ENCODE assay signal across 10 mouse cellular contexts in the genomic region with DNA sequence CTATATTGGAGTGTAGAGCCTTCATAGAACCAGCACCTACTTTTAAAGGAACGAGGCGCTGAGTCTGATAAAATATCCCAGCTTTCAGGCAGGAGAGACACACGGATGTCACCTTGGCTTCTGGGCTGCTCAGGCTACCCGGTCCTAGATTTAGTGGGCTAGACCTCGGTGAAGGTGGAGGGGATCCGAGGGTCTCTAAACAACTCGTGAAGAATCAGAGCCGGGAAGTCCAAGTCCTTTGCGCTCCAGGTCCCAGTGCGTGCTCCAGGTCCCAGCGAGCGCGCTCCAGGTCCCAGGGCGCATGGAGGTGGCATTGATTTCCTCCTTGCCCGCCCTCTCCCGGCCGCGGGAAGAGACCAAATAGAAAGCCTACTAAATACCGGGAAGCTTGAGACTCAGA. TPM values are rescaled to one million over a fixed set of nuclear protein-coding genes. Genes with fewer than 3 reads are reported as not detected.
DNase-seq lines count a peak whose midpoint lies in the region; ATAC-seq and TF ChIP-seq lines count a peak whose summit lies in the region.
"Had no signal": no experiment of that assay in that cellular context is flagged by ENCODE, and none has a peak within 500 bp of the region (broad histone marks: within the 10 kb centered on the region; RNA-seq: fewer than 3 reads in every experiment).

No protein-coding gene starts in this region.

- 10% methylated on average over 19 of the region's 19 CpGs for WGBS in lung, embryonic 14.5 days
- WGBS in embryonic facial prominence, embryonic 12.5 days: 16% methylated on average over 19 of the region's 19 CpGs
- WGBS in hindbrain, embryonic 14.5 days: 14% methylated on average over 19 of the region's 19 CpGs
- WGBS in midbrain, postnatal 0 days: 12% methylated on average over 19 of the region's 19 CpGs

- no peaks in the 10 kb centered on the region for H3K36me3 ChIP-seq in lung, embryonic 14.5 days (ENCODE audit: insufficient read depth)
- no peaks in the 10 kb centered on the region for H3K36me3 ChIP-seq in embryonic facial prominence, embryonic 12.5 days
- H3K36me3 ChIP-seq in hindbrain, embryonic 14.5 days (replicated peaks; ENCODE audit: control insufficient read depth, insufficient read depth): no peaks in the 10 kb centered on the region
- H3K36me3 ChIP-seq in midbrain, postnatal 0 days (ENCODE audit: insufficient read depth, low read length): no peaks in the 10 kb centered on the region

- peak overlapping the region; percentile 51 for H3K4me2 ChIP-seq in lung, embryonic 14.5 days
- peak overlapping the region; percentile 27; the same call in 1 of the 2 replicates for H3K4me2 ChIP-seq in embryonic facial prominence, embryonic 12.5 days (replicated peaks)
- H3K4me2 ChIP-seq in hindbrain, embryonic 14.5 days (replicated peaks): peak overlapping the region; percentile 5; the same call in 1 of the 2 replicates
- peak overlapping the region; percentile 15; the same call in 1 of the 2 replicates for H3K4me2 ChIP-seq in midbrain, postnatal 0 days (ENCODE audit: low read depth, low read length, poor library complexity, severe bottlenecking)

- no peak overlapping the region for H3K27ac ChIP-seq in lung, embryonic 14.5 days (ENCODE audit: low read depth)
- H3K27ac ChIP-seq in embryonic facial prominence, embryonic 12.5 days: no peak overlapping the region
- no peak overlapping the region for H3K27ac ChIP-seq in hindbrain, embryonic 14.5 days
- H3K27ac ChIP-seq in midbrain, postnatal 0 days (ENCODE audit: low read depth, low read length): no peak overlapping the region

- ATAC-seq in lung, embryonic 14.5 days (ENCODE audit: insufficient read depth): no peak
- no peak for ATAC-seq in embryonic facial prominence, embryonic 12.5 days (ENCODE audit: insufficient number of reproducible peaks, insufficient read depth, low FRiP score, low TSS enrichment)
- ATAC-seq in hindbrain, embryonic 14.5 days (ENCODE audit: low FRiP score): no peak
- ATAC-seq in midbrain, postnatal 0 days (ENCODE audit: low FRiP score): no peak

- peak; percentile 9 for DNase-seq in lung, embryonic 14.5 days
- DNase-seq in lung, postnatal 14 days: no peak
- DNase-seq in hindbrain, embryonic 14.5 days (ENCODE audit: low spot score): no peak
- DNase-seq in midbrain, postnatal 0 days (ENCODE audit: low spot score): no peak
- DNase-seq in retina, postnatal 1 day: no peak
- DNase-seq in cerebellum, adult 11 months: no peak
- no peak for DNase-seq in layer of hippocampus, postnatal 25 days (ENCODE audit: extremely low spot score in 1 of 2, low spot score in 1 of 2)
- DNase-seq: gastrocnemius, postnatal 36 days had no signal

- no peaks in the 10 kb centered on the region for H3K27me3 ChIP-seq in lung, embryonic 14.5 days (ENCODE audit: insufficient read depth, low read length)
- peaks cover 4% of the 10 kb centered on the region; the same call in 1 of the 2 replicates for H3K27me3 ChIP-seq in embryonic facial prominence, embryonic 12.5 days
- no peaks in the 10 kb centered on the region for H3K27me3 ChIP-seq in hindbrain, embryonic 14.5 days (ENCODE audit: control insufficient read depth, insufficient read depth, low read length)
- no peaks in the 10 kb centered on the region for H3K27me3 ChIP-seq in midbrain, postnatal 0 days (ENCODE audit: insufficient read depth, low read length)

- no peak for TF ChIP-seq CTCF in lung, embryonic 14.5 days (IDR thresholded peaks at IDR 0.05; ENCODE audit: low read depth)
- no peak for TF ChIP-seq CTCF in midbrain, postnatal 0 days (IDR thresholded peaks at IDR 0.05)

- H3K9ac ChIP-seq in lung, embryonic 14.5 days: no peak overlapping the region
- H3K9ac ChIP-seq in embryonic facial prominence, embryonic 12.5 days: no peak overlapping the region
- no peak overlapping the region for H3K9ac ChIP-seq in hindbrain, embryonic 14.5 days
- H3K9ac ChIP-seq in midbrain, postnatal 0 days (replicated peaks; ENCODE audit: low read length, poor library complexity, severe bottlenecking): no peak overlapping the region

- no peaks in the 10 kb centered on the region for H3K4me1 ChIP-seq in lung, embryonic 14.5 days (ENCODE audit: insufficient read depth)
- H3K4me1 ChIP-seq in embryonic facial prominence, embryonic 12.5 days: no peaks in the 10 kb centered on the region
- H3K4me1 ChIP-seq in hindbrain, embryonic 14.5 days (replicated peaks; ENCODE audit: control insufficient read depth, insufficient read depth, low read length): no peaks in the 10 kb centered on the region
- no peaks in the 10 kb centered on the region for H3K4me1 ChIP-seq in midbrain, postnatal 0 days (ENCODE audit: insufficient read depth, low read length)

- H3K4me3 ChIP-seq in lung, embryonic 14.5 days (ENCODE audit: low read depth, low read length): peak overlapping the region; percentile 11; the same call in 1 of the 2 replicates
- H3K4me3 ChIP-seq in embryonic facial prominence, embryonic 12.5 days: no peak overlapping the region
- H3K4me3 ChIP-seq in hindbrain, embryonic 14.5 days (replicated peaks; ENCODE audit: low read length): no peak overlapping the region
- no peak overlapping the region for H3K4me3 ChIP-seq in midbrain, postnatal 0 days (ENCODE audit: low read depth, low read length)
- H3K4me3 ChIP-seq: myocyte had no signal

- no peaks in the 10 kb centered on the region for H3K9me3 ChIP-seq in lung, embryonic 14.5 days (ENCODE audit: low read depth, low read length)
- H3K9me3 ChIP-seq in embryonic facial prominence, embryonic 12.5 days: no peaks in the 10 kb centered on the region
- no peaks in the 10 kb centered on the region for H3K9me3 ChIP-seq in hindbrain, embryonic 14.5 days (ENCODE audit: control insufficient read depth, low read length)
- no peaks in the 10 kb centered on the region for H3K9me3 ChIP-seq in midbrain, postnatal 0 days (ENCODE audit: low read length)

RNA-seq across cellular contexts. Expression of a gene that starts 19.2 kb away (rescaled TPM):
- polyA plus RNA-seq in lung, embryonic 14.5 days (2014; fragmentation: Nextera tagmentation; extraction: Ambion mirVana): 0.55 and 0.75 TPM in 2 replicates
- 0.20 and 0.64 TPM in 2 replicates for polyA plus RNA-seq in embryonic facial prominence, embryonic 12.5 days (2016; fragmentation: Nextera tagmentation; extraction: Ambion mirVana)
- polyA plus RNA-seq in hindbrain, embryonic 14.5 days (2014; fragmentation: Nextera tagmentation; extraction: Ambion mirVana): 0.21 and 0.27 TPM in 2 replicates
- total RNA-seq in midbrain, postnatal 0 days (2014; rRNA removed): 0.16 and 0.52 TPM in 2 replicates
- polyA plus RNA-seq in midbrain, postnatal 0 days (2015; fragmentation: Nextera tagmentation; extraction: Ambion mirVana): 0.12 and 0.15 TPM in 2 replicates
- under 1 TPM; 0.20 to 0.40 TPM for total RNA-seq in layer of hippocampus, postnatal 25 days (2021)
- polyA plus RNA-seq: myocyte had no signal

RNA-seq across cellular contexts. Expression of a gene that starts 25.1 kb away (rescaled TPM):
- polyA plus RNA-seq in lung, embryonic 14.5 days (2014; fragmentation: Nextera tagmentation; extraction: Ambion mirVana): 4.7 and 5.8 TPM in 2 replicates
- polyA plus RNA-seq in embryonic facial prominence, embryonic 12.5 days (2016; fragmentation: Nextera tagmentation; extraction: Ambion mirVana): 1.6 and 1.7 TPM in 2 replicates
- 1.3 and 1.4 TPM in 2 replicates for polyA plus RNA-seq in hindbrain, embryonic 14.5 days (2014; fragmentation: Nextera tagmentation; extraction: Ambion mirVana)
- 1.7 and 1.9 TPM in 2 replicates for total RNA-seq in midbrain, postnatal 0 days (2014; rRNA removed)
- 1.4 and 1.8 TPM in 2 replicates for polyA plus RNA-seq in midbrain, postnatal 0 days (2015; fragmentation: Nextera tagmentation; extraction: Ambion mirVana)
- under 1 TPM; 0.59 to 0.69 TPM for total RNA-seq in layer of hippocampus, postnatal 25 days (2021)

RNA-seq across cellular contexts. Expression of a gene that starts 48.2 kb away (rescaled TPM):
- 34.4 and 36.1 TPM in 2 replicates for polyA plus RNA-seq in lung, embryonic 14.5 days (2014; fragmentation: Nextera tagmentation; extraction: Ambion mirVana)
- 18.1 and 19.2 TPM in 2 replicates for polyA plus RNA-seq in embryonic facial prominence, embryonic 12.5 days (2016; fragmentation: Nextera tagmentation; extraction: Ambion mirVana)
- polyA plus RNA-seq in hindbrain, embryonic 14.5 days (2014; fragmentation: Nextera tagmentation; extraction: Ambion mirVana): 1.8 and 2.7 TPM in 2 replicates
- total RNA-seq in midbrain, postnatal 0 days (2014; rRNA removed): 0.99 and 1.6 TPM in 2 replicates
- 0.52 and 0.53 TPM in 2 replicates for polyA plus RNA-seq in midbrain, postnatal 0 days (2015; fragmentation: Nextera tagmentation; extraction: Ambion mirVana)
- total RNA-seq in layer of hippocampus, postnatal 25 days (2021): under 1 TPM; 0.35 to 0.39 TPM
